Mouse (Mus musculus) liver, adult 2 months (tissue): ENCODE measurements around the gene Cfl1.

ENCODE experiments used
- CTCF ChIP-seq: fragments of 200-500 bp; IDR thresholded peaks from 2 replicates; pipeline ENCODE4 v1.5.1; 2011; ENCODE audit warnings: low read depth, low read length, control low read depth
- POLR2A ChIP-seq: fragments of 200-500 bp; IDR thresholded peaks from 2 replicates; pipeline ENCODE4 v1.6.1; 2011; ENCODE audit warnings: low read length, control low read depth; ENCODE audit not compliant: insufficient read depth; ENCODE audit errors: extremely low read depth

DNA sequence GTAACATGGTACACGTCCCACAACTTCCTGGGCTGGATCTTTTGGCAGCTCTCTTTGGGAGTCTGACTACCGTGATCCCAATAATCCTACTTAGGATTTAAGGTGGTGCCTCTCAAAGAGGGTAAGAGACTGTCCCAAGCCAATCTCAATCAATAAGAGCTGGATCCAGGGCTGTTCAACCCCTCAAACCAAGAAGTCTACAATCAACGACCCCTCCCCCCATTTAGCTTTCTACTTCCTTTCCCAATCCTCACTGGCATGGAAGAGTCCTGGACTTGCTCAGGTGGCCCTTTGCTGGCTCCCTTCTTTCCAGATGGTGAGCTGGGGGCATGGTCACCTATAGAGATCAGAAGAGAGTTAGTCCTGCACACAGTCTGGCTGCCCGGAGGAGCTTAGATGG lies 3.5 kb upstream of the Cfl1 start:
- TF ChIP-seq CTCF (no peak), POLR2A (no peak)
